Mouse (Mus musculus) frontal cortex, postnatal 36 days (tissue): ENCODE results near the gene Capn9.
A peak's percentile ranks its signal among the peaks of the same experiment; 100 is the strongest.

Source experiments
- DNase-seq, 2 experiments: peaks; one replicate each; pipeline ENCODE4 v3.0.0; 2022; ENCODE audit warnings: low spot score in 2 of 2

Gene Capn9

GRCm38 (mm10) chr8:124575811-124576210 is at the start of gene Capn9:
Capn9 (plus strand) TSS chr8:124576111.
- DNase-seq, result no peak

- DNase-seq, result no peak
Observed at GRCm38 (mm10) chr8:124526261-124526660, 49.6 kb upstream of the Capn9 start.

- DNase-seq, result no peak
Observed at GRCm38 (mm10) chr8:124530076-124530475, 45.8 kb upstream of the Capn9 start.

- DNase-seq, result peak in 1 of 2 experiments; percentile 71
Observed at GRCm38 (mm10) chr8:124530556-124530955, 45.4 kb upstream of the Capn9 start.

GRCm38 (mm10) chr8:124530996-124531395 is 44.9 kb upstream of the Capn9 start:
- no peak for DNase-seq

GRCm38 (mm10) chr8:124532626-124533025 is 43.3 kb upstream of the Capn9 start:
- DNase-seq, result peak in 1 of 2 experiments; percentile 70

- DNase-seq, result no peak
Observed at GRCm38 (mm10) chr8:124535451-124535850, 40.5 kb upstream of the Capn9 start.

GRCm38 (mm10) chr8:124540906-124541305 is 35.0 kb upstream of the Capn9 start:
- no peak for DNase-seq

- no peak for DNase-seq
Observed at GRCm38 (mm10) chr8:124542001-124542400, 33.9 kb upstream of the Capn9 start.

GRCm38 (mm10) chr8:124543272-124543671 is 32.6 kb upstream of the Capn9 start:
- DNase-seq, result no peak

GRCm38 (mm10) chr8:124546371-124546770 is 29.5 kb upstream of the Capn9 start:
- no peak for DNase-seq

- peak in 1 of 2 experiments; percentile 33 for DNase-seq
Observed at GRCm38 (mm10) chr8:124546815-124547214, 29.1 kb upstream of the Capn9 start.

- no peak for DNase-seq
Observed at GRCm38 (mm10) chr8:124547269-124547668, 28.6 kb upstream of the Capn9 start.

GRCm38 (mm10) chr8:124548187-124548586 is 27.7 kb upstream of the Capn9 start:
- no peak for DNase-seq

- DNase-seq, result peak in 1 of 2 experiments; percentile 38
Observed at GRCm38 (mm10) chr8:124551011-124551661, 24.8 kb upstream of the Capn9 start.

- DNase-seq, result no peak
Observed at GRCm38 (mm10) chr8:124555113-124555750, 20.7 kb upstream of the Capn9 start.

GRCm38 (mm10) chr8:124556164-124556563 is 19.7 kb upstream of the Capn9 start:
- DNase-seq, result no peak

GRCm38 (mm10) chr8:124556658-124557057 is 19.3 kb upstream of the Capn9 start:
- DNase-seq, result peak; percentile 36 to 66

GRCm38 (mm10) chr8:124557476-124557875 is 18.4 kb upstream of the Capn9 start:
- no peak for DNase-seq

GRCm38 (mm10) chr8:124567126-124567525 is 8.8 kb upstream of the Capn9 start:
- DNase-seq, result no peak

- no peak for DNase-seq
Observed at GRCm38 (mm10) chr8:124567584-124567983, 8.3 kb upstream of the Capn9 start.

- DNase-seq, result peak; percentile 35 to 55
Observed at GRCm38 (mm10) chr8:124569100-124569499, 6.8 kb upstream of the Capn9 start.

- peak; percentile 40 to 42 for DNase-seq
Observed at GRCm38 (mm10) chr8:124569593-124569992, 6.3 kb upstream of the Capn9 start, which contains the start of gene Agt. Agt (minus strand) TSS chr8:124569706.
